Mouse (Mus musculus) MEL (cell line): ENCODE data around the gene Ect2l. TPM values are rescaled to one million over a fixed set of nuclear protein-coding genes. Genes with fewer than 3 reads are reported as not detected.

Experiments
- DNase-seq: peaks from one replicate; pipeline ENCODE4 v3.0.0; 2011; ENCODE audit warnings: low read depth, low spot score
- H3K27ac ChIP-seq: 2 replicates; pipeline ENCODE4 v1.5.1; 2012; ENCODE audit warnings: low read depth, mild to moderate bottlenecking, control low read depth, low read length, moderate library complexity; ENCODE audit not compliant: control insufficient read depth
- H3K27me3 ChIP-seq, 2 experiments: fragments of 150-350 bp in 1 of 2; sonication (generic) in 1 of 2; 2 replicates each; pipeline ENCODE4 v1.6.1; 2012; ENCODE audit warnings: low read length in 2 of 2, mild to moderate bottlenecking in 2 of 2, improper control_type of control experiment in 1 of 2, moderate library complexity in 1 of 2; ENCODE audit not compliant: insufficient read depth in 2 of 2, control insufficient read depth in 1 of 2
- H3K36me3 ChIP-seq, 2 experiments: 2 replicates each; pipeline ENCODE4 v1.6.1; 2012 to 2014; ENCODE audit warnings: low read length in 2 of 2, improper control_type of control experiment in 1 of 2, inconsistent platforms in 1 of 2, mild to moderate bottlenecking in 1 of 2; ENCODE audit not compliant: insufficient read depth in 2 of 2, control insufficient read depth in 1 of 2
- H3K4me1 ChIP-seq, 2 experiments: fragments of 150-350 bp in 1 of 2; sonication (generic) in 1 of 2; 2 replicates each; pipeline ENCODE4 v1.6.1; 2012; ENCODE audit warnings: low read length in 2 of 2, improper control_type of control experiment in 1 of 2, mild to moderate bottlenecking in 1 of 2; ENCODE audit not compliant: insufficient read depth in 2 of 2, control insufficient read depth in 1 of 2
- H3K4me3 ChIP-seq, 2 experiments: fragments of 150-350 bp in 1 of 2; sonication (generic) in 1 of 2; 2 replicates each; pipeline ENCODE4 v1.5.1; 2012; ENCODE audit warnings: low read depth in 2 of 2, low read length in 2 of 2, mild to moderate bottlenecking in 2 of 2, moderate library complexity in 2 of 2, control low read depth in 1 of 2, improper control_type of control experiment in 1 of 2; ENCODE audit not compliant: control insufficient read depth in 1 of 2, insufficient read depth in 1 of 2
- H3K79me2 ChIP-seq: 2 replicates; pipeline ENCODE4 v1.6.1; 2012; ENCODE audit warnings: mild to moderate bottlenecking, low read length, moderate library complexity; ENCODE audit not compliant: control insufficient read depth, poor library complexity, insufficient read depth
- H3K9ac ChIP-seq: 2 replicates; pipeline ENCODE4 v1.6.1; 2012; ENCODE audit warnings: low read depth, mild to moderate bottlenecking, control low read depth, low read length, moderate library complexity; ENCODE audit not compliant: control insufficient read depth, poor library complexity, severe bottlenecking
- H3K9me3 ChIP-seq: fragments of 150-350 bp; sonication (generic); replicated peaks from 2 replicates; pipeline ENCODE4 v1.6.1; 2012; ENCODE audit warnings: mild to moderate bottlenecking, low read length, improper control_type of control experiment, moderate library complexity; ENCODE audit not compliant: insufficient read depth
- BHLHE40 ChIP-seq: IDR thresholded peaks from 2 replicates; pipeline ENCODE4 v1.6.1; 2012; ENCODE audit warnings: low read depth, mild to moderate bottlenecking, inconsistent platforms, low read length, improper control_type of control experiment, borderline replicate concordance
- CHD2 ChIP-seq: IDR thresholded peaks from 2 replicates; pipeline ENCODE4 v1.6.1; 2011; ENCODE audit warnings: low read length, improper control_type of control experiment
- CTCF ChIP-seq, 3 experiments: IDR thresholded peaks in 2 of 3; conservative IDR thresholded peaks in 1 of 3; 2 replicates each; pipeline ENCODE4 v1.5.1; 2011 to 2012; ENCODE audit warnings: low read length in 3 of 3, low read depth in 2 of 3, mild to moderate bottlenecking in 2 of 3, improper control_type of control experiment in 1 of 3, inconsistent platforms in 1 of 3, mixed read lengths in 1 of 3, moderate library complexity in 1 of 3; ENCODE audit not compliant: control insufficient read depth in 1 of 3, insufficient read depth in 1 of 3, poor library complexity in 1 of 3, severe bottlenecking in 1 of 3
- EP300 ChIP-seq, 2 experiments: IDR thresholded peaks; 2 replicates each; pipeline ENCODE4 v1.6.1; 2011; ENCODE audit warnings: improper control_type of control experiment in 2 of 2, low read length in 2 of 2, low read depth in 1 of 2, mild to moderate bottlenecking in 1 of 2
- ETS1 ChIP-seq: IDR thresholded peaks from 2 replicates; pipeline ENCODE4 v1.6.1; 2012; ENCODE audit warnings: low read depth, mild to moderate bottlenecking, inconsistent platforms, low read length, improper control_type of control experiment, moderate library complexity
- GABPA ChIP-seq: IDR thresholded peaks from 2 replicates; pipeline ENCODE4 v1.6.1; 2012; ENCODE audit warnings: low read depth, mild to moderate bottlenecking, inconsistent platforms, low read length, improper control_type of control experiment, moderate library complexity
- HCFC1 ChIP-seq: IDR thresholded peaks from 2 replicates; pipeline ENCODE4 v1.6.1; 2012; ENCODE audit warnings: low read depth, mild to moderate bottlenecking, inconsistent platforms, low read length, improper control_type of control experiment, moderate library complexity
- JUND ChIP-seq: IDR thresholded peaks from 2 replicates; pipeline ENCODE4 v1.6.1; 2011; ENCODE audit warnings: low read depth, mild to moderate bottlenecking, improper control_type of control experiment, low read length
- KAT2A ChIP-seq: conservative IDR thresholded peaks from 2 replicates; pipeline ENCODE4 v1.6.1; 2012; ENCODE audit warnings: low read depth, low read length, improper control_type of control experiment, inconsistent platforms
- MEF2A ChIP-seq: IDR thresholded peaks from 2 replicates; pipeline ENCODE4 v1.6.1; 2014; ENCODE audit warnings: low read depth, mild to moderate bottlenecking, inconsistent platforms, low read length, improper control_type of control experiment; ENCODE audit not compliant: poor library complexity, insufficient replicate concordance, severe bottlenecking; ENCODE audit errors: extremely low read depth
- MXI1 ChIP-seq: IDR thresholded peaks from 2 replicates; pipeline ENCODE4 v1.6.1; 2011; ENCODE audit warnings: mild to moderate bottlenecking, low read depth, low read length, improper control_type of control experiment
- MYC ChIP-seq: IDR thresholded peaks from 2 replicates; pipeline ENCODE4 v1.6.1; 2011; ENCODE audit warnings: low read depth, mild to moderate bottlenecking, low read length, improper control_type of control experiment, moderate library complexity
- NELFE ChIP-seq: IDR thresholded peaks from 2 replicates; pipeline ENCODE4 v1.6.1; 2011; ENCODE audit warnings: low read depth, low read length, improper control_type of control experiment
- NRF1 ChIP-seq: IDR thresholded peaks from 2 replicates; pipeline ENCODE4 v1.6.1; 2014; ENCODE audit warnings: low read depth, mild to moderate bottlenecking, inconsistent platforms, low read length, improper control_type of control experiment, moderate library complexity; ENCODE audit not compliant: poor library complexity, insufficient read depth, severe bottlenecking
- POLR2AphosphoS5 ChIP-seq: IDR thresholded peaks from 2 replicates; pipeline ENCODE4 v1.6.1; 2012; ENCODE audit warnings: low read depth, borderline replicate concordance, mild to moderate bottlenecking, inconsistent platforms, low read length, moderate library complexity, mixed read lengths
- RAD21 ChIP-seq: IDR thresholded peaks from 2 replicates; pipeline ENCODE4 v1.6.1; 2011; ENCODE audit warnings: mild to moderate bottlenecking, low read depth, low read length, improper control_type of control experiment
- RCOR1 ChIP-seq: IDR thresholded peaks from 2 replicates; pipeline ENCODE4 v1.6.1; 2012; ENCODE audit warnings: low read depth, mild to moderate bottlenecking, inconsistent platforms, low read length, improper control_type of control experiment
- TBP ChIP-seq: IDR thresholded peaks from 2 replicates; pipeline ENCODE4 v1.8.0; 2011; ENCODE audit warnings: low read depth, low read length, improper control_type of control experiment
- TCF12 ChIP-seq: IDR thresholded peaks from 2 replicates; pipeline ENCODE4 v1.6.1; 2014; ENCODE audit warnings: low read depth, mild to moderate bottlenecking, inconsistent platforms, low read length, improper control_type of control experiment, moderate library complexity
- UBTF ChIP-seq: IDR thresholded peaks from 2 replicates; pipeline ENCODE4 v1.6.1; 2012; ENCODE audit warnings: low read depth, mild to moderate bottlenecking, inconsistent platforms, low read length, improper control_type of control experiment, moderate library complexity, borderline replicate concordance; ENCODE audit not compliant: insufficient read depth
- USF1 ChIP-seq: IDR thresholded peaks from 2 replicates; pipeline ENCODE4 v1.6.1; 2014; ENCODE audit warnings: low read depth, mild to moderate bottlenecking, inconsistent platforms, low read length, improper control_type of control experiment, moderate library complexity
- ZMIZ1 ChIP-seq: IDR thresholded peaks from 2 replicates; pipeline ENCODE4 v1.6.1; 2012; ENCODE audit warnings: low read depth, mild to moderate bottlenecking, inconsistent platforms, low read length, improper control_type of control experiment, moderate library complexity
- ZNF384 ChIP-seq: IDR thresholded peaks from 2 replicates; pipeline ENCODE4 v1.6.1; 2012; ENCODE audit warnings: low read depth, mild to moderate bottlenecking, inconsistent platforms, low read length, improper control_type of control experiment
- polyA plus RNA-seq, 2 experiments: library from polyadenylated mRNA; stranded (reverse) in 1 of 2; unstranded in 1 of 2; fragments of >175 nt in 1 of 2; fragments of >200 nt in 1 of 2; gene quantifications; 2 replicates each; pipeline versions ENCODE4 v1.2.1 to v1.2.4; 2012; ENCODE audit warnings: low replicate concordance in 2 of 2, low read depth in 1 of 2; ENCODE audit not compliant: insufficient read length in 2 of 2, insufficient read depth in 1 of 2, missing spikeins in 1 of 2
- total RNA-seq: library from RNA; depleted of rRNA; stranded (reverse); fragments of 300-350 nt; gene quantifications from 2 replicates; pipeline ENCODE4 v1.2.3, GENCODE M21; 2012

Ect2l gene
- total and polyA plus RNA-seq, 3 experiments = not detected

GRCm38 (mm10) chr10:18176722-18177121 lies 34.0 kb downstream of the Ect2l start:
- Histone ChIP-seq H3K9me3 (no peaks in the 10 kb centered on the region), H3K36me3 (no peaks in the 10 kb centered on the region), H3K4me3 (no peak overlapping the region), H3K9ac (no peak overlapping the region), H3K27ac (no peak overlapping the region), H3K27me3 (no peaks in the 10 kb centered on the region), H3K79me2 (no peaks in the 10 kb centered on the region), H3K4me1 (no peaks in the 10 kb centered on the region)
- TF ChIP-seq JUND (no peak), NELFE (no peak), GABPA (no peak), ETS1 (no peak), MEF2A (no peak), BHLHE40 (no peak), TCF12 (no peak), RAD21 (no peak), MXI1 (no peak), UBTF (no peak)
- DNase-seq = no peak

- no peak overlapping the region for H3K9ac ChIP-seq
- no peak for DNase-seq
- no peak overlapping the region for H3K27ac ChIP-seq
- no peaks in the 10 kb centered on the region for H3K79me2 ChIP-seq
- no peaks in the 10 kb centered on the region for H3K27me3 ChIP-seq
- H3K4me1 ChIP-seq = no peaks in the 10 kb centered on the region
- H3K9me3 ChIP-seq = no peaks in the 10 kb centered on the region
- no peaks in the 10 kb centered on the region for H3K36me3 ChIP-seq
- H3K4me3 ChIP-seq = no peak overlapping the region
- TF ChIP-seq ZNF384 = no peak
- TF ChIP-seq, all 39 proteins: peak for 0
These were observed 35.6 kb downstream of the Ect2l start for GRCm38 (mm10) chr10:18175087-18175486.

GRCm38 (mm10) chr10:18162435-18162971 lies 48.2 kb downstream of the Ect2l start:
- no peak overlapping the region for H3K4me3 ChIP-seq
- H3K27ac ChIP-seq = no peak overlapping the region
- no peak for DNase-seq
- H3K9me3 ChIP-seq = no peaks in the 10 kb centered on the region
- TF ChIP-seq EP300 (IDR thresholded peaks at IDR 0.05; ENCODE audit: low read depth in 1 of 2, low read length in 2 of 2) (no peak), POLR2AphosphoS5 (no peak), USF1 (no peak), TBP (no peak), ETS1 (no peak), CHD2 (no peak), RCOR1 (no peak), HCFC1 (no peak), TCF12 (no peak), BHLHE40 (no peak), NELFE (no peak), ZMIZ1 (no peak), CTCF (IDR thresholded peaks at IDR 0.05 in 2 of 3, conservative IDR thresholded peaks at IDR 0.05 in 1 of 3; ENCODE audit: control insufficient read depth in 1 of 3, insufficient read depth in 1 of 3, low read depth in 2 of 3, low read length in 3 of 3, poor library complexity in 1 of 3, severe bottlenecking in 1 of 3) (no peak), MYC (no peak), RAD21 (no peak), KAT2A (no peak), NRF1 (no peak)
- TF ChIP-seq, all 39 proteins: peak for 0
- no peaks in the 10 kb centered on the region for H3K4me1 ChIP-seq
- H3K9ac ChIP-seq = no peak overlapping the region
- H3K36me3 ChIP-seq = no peaks in the 10 kb centered on the region
- H3K27me3 ChIP-seq = no peaks in the 10 kb centered on the region
- no peaks in the 10 kb centered on the region for H3K79me2 ChIP-seq
